Mouse (Mus musculus) kidney, adult 11 months (tissue): ENCODE data around the gene Lrcol1.

Source experiments
- DNase-seq: peaks from one replicate; pipeline ENCODE4 v3.0.0; 2022

Lrcol1 gene

GRCm38 (mm10) chr5:110386371-110387330 is 42.1 kb downstream of the Lrcol1 start:
- DNase-seq: peak; percentile 60

- DNase-seq: no peak
These were observed 42.8 kb downstream of the Lrcol1 start for GRCm38 (mm10) chr5:110387332-110387731.

DNA sequence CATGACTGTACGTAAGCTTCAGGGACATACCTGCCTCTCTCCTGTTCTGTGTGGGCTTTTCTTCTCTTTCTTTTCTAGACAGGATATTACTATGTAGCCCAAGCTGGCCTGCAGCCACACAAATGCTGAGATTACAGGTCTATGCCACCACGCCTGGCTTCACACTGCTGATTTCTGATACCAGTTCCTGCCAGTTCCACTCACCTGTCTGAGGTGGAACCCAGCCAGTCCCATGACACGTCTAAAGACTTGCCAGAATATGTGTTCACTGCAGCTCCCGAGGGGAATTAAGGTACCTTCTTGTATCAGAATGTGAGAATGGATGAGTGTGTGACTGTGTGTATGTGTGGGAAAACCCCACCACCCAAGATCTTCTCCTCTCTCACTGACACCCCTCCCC is 46.1 kb downstream of the Lrcol1 start:
- peak; percentile 79 for DNase-seq

GRCm38 (mm10) chr5:110392727-110393126 is 48.2 kb downstream of the Lrcol1 start:
- DNase-seq: no peak

DNA sequence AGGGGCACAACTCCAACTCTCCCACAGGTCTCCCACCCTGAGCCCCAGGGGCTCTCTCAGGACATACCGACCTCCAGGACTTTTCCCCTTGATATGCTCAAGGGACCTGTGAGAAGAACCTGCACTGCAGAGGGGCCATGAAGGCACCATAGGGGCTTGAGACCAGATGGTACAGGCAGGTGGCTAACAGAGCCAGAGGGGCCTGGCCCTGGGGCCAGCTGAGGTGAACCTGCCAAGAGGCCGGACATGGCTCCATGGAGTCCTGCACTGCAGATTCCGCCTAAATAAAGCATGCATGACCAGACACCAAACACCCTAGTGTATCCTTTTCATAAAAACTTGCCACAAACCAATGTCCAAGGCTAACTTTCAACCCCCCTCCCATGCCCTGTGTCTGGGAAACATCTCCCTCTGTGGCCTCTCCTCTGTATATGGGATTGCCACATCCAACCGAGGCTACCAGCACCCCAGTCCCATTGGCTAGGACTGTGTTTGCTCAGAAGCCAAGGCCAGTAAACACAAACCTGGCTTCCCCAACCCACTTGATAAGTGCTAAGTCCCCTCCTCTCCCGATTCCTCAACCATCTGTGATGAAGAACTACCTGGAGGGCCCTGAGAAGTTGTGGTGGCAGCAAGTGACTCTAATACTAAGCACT is 50.6 kb downstream of the Lrcol1 start:
- DNase-seq: no peak

- no peak for DNase-seq
These were observed 56.6 kb downstream of the Lrcol1 start for GRCm38 (mm10) chr5:110401101-110401500.

- no peak for DNase-seq
These were observed 58.0 kb downstream of the Lrcol1 start for GRCm38 (mm10) chr5:110402557-110402956.

DNA sequence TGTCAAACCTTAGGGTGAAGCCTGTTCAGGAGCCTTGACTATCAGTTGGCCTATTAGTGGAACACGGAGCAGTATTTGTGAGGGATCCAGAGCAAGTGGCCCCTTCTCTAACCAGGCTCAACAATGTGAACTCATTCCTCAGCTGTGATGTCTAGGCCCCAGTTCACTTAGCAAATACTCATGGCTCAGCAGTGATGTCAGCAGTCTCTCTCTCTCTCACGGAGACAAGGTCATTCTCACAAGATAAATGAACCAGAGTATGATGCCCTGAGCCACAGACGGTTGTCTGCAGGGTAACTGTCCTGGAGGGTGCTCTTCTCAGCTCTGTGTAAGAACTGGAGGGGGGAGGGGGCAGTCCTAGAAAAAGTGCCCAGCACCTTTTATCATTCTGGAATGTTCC is 59.4 kb downstream of the Lrcol1 start:
- DNase-seq: no peak
